Mouse (Mus musculus): ENCODE measurements around the gene Scd2.
"Not testable (repeated sequence)": the region's sequence is repeated elsewhere in the genome, so short reads cannot be mapped to it uniquely, and the experiment has no call there.

DNA sequence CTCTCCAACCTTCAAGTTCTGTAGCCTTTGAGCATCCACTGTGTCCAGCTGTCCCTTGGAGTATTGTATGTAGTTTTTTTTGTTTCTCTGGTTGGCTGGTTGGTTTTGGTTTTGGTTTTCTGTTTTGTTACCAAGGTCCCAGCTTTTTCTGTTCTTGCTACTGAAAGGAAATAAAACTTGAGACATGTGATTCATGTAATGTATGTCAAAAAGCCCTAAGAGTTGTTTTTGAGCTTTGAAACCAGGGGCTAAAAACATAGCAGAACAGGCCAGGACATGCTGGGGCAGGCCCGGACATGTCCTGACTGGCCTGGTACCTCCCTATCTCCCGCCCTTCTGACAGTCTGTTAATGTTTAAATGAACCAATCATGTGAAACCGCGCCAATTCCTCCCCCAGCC lies 39.4 kb upstream of the Scd2 start:
- not testable (repeated sequence) for TF ChIP-seq ZNF384 (IDR thresholded peaks at IDR 0.05; ENCODE audit: low read depth, low read length); HCFC1 (IDR thresholded peaks at IDR 0.05; ENCODE audit: borderline replicate concordance, insufficient read depth, low read length); ZC3H11A (IDR thresholded peaks at IDR 0.05; ENCODE audit: borderline replicate concordance, low read depth, low read length)
